Mouse (Mus musculus): ENCODE data around the gene Spag5.

DNA sequence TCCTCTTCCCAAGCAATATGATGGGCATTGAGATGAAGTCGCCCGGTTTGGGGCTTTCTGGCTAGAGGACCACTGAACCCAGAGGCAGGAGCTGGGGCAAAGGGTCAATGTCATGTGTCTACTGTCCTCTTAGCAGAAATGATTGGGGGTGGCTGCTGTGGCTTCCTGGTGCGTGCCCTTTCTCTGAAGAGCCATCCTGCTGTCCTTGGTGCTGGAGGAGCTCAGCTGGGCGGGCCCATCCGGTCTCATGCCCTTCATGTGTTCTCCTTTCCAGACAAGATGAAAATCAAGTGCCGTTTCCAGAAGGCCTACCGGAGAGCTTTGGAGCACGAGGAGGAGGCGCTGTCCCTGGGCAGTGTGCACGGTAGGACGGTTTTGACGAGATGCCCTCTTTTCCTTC is 31.3 kb downstream of the Spag5 start:
- no peak for TF ChIP-seq CTCF (IDR thresholded peaks at IDR 0.05)
- no peak for TF ChIP-seq EP300 (IDR thresholded peaks at IDR 0.05)

All from lung, postnatal 0 days (tissue).